24 mouse cellular contexts compared by ENCODE assay signal in the genomic region with DNA sequence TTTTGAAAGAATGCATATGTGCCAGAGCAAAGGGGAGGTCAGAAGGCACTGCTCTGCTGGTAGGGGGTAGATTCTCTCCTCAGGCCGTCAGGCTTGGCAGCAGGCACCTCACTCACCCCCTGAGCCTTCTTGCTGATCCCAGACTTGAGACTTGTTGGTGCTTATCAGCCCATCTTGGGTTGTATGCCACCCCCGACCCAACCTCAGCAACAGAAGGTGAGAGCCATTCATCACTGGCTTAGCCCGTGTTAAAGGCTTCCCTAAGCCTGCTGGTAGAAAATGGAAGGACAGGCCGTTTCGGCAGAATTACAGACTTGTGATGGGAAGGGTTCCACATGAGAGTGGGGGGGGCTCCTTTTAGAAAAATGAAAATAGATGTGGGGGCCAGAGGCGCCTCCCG.
DNase-seq lines count a peak whose midpoint lies in the region; ATAC-seq and TF ChIP-seq lines count a peak whose summit lies in the region.
"Had no signal": no experiment of that assay in that cellular context is flagged by ENCODE, and none has a peak within 500 bp of the region (broad histone marks: within the 10 kb centered on the region; RNA-seq: fewer than 3 reads in every experiment).

No protein-coding gene starts in this region.

- H3K27ac ChIP-seq in cerebellum, adult 2 months (ENCODE audit: insufficient read depth, low read length) = peak overlapping the region; percentile 91
- H3K27ac ChIP-seq in liver, embryonic 14.5 days = no peak overlapping the region
- H3K27ac ChIP-seq in liver, postnatal 0 days (ENCODE audit: low read depth) = no peak overlapping the region
- H3K27ac ChIP-seq: embryonic facial prominence, embryonic 12.5 days; embryonic facial prominence, embryonic 15.5 days; gastrocnemius, adult 2 months; hindbrain, embryonic 12.5 days had no signal

- TF ChIP-seq EP300 in liver, embryonic 14.5 days (IDR thresholded peaks at IDR 0.05; ENCODE audit: low read depth) = no peak
- TF ChIP-seq EP300 in liver, postnatal 0 days (IDR thresholded peaks at IDR 0.05; ENCODE audit: low read depth) = no peak

- 43% methylated on average over 7 of the region's 7 CpGs for WGBS in cerebellum, adult 2 months
- WGBS in liver, embryonic 14.5 days (ENCODE audit: insufficient replicate concordance) = 43% methylated on average over 7 of the region's 7 CpGs
- 62% methylated on average over 7 of the region's 7 CpGs for WGBS in liver, postnatal 0 days (ENCODE audit: insufficient replicate concordance)

- no peaks in the 10 kb centered on the region for H3K36me3 ChIP-seq in liver, embryonic 14.5 days (replicated peaks; ENCODE audit: control insufficient read depth, insufficient read depth, low read depth)
- H3K36me3 ChIP-seq in liver, postnatal 0 days (replicated peaks; ENCODE audit: insufficient read depth, low read length) = no peaks in the 10 kb centered on the region
- H3K36me3 ChIP-seq in E14TG2a.4 (ENCODE audit: insufficient read depth, low read length) = no peaks in the 10 kb centered on the region
- H3K36me3 ChIP-seq: embryonic facial prominence, embryonic 12.5 days; embryonic facial prominence, embryonic 15.5 days; G1E; hindbrain, embryonic 12.5 days had no signal

- peak in 1 of 2 experiments; percentile 49 for DNase-seq in cerebellum, adult 2 months
- DNase-seq in cerebellum, adult 11-12 months = no peak
- peak; percentile 42 to 46 for DNase-seq in cerebellum, postnatal 25 days
- no peak for DNase-seq in cerebellum, adult 8-10 months
- DNase-seq in liver, embryonic 14.5 days (ENCODE audit: low read depth in 3 of 3, low spot score in 3 of 3) = no peak
- DNase-seq in liver, postnatal 0 days = no peak
- DNase-seq in spleen, postnatal 4 days (ENCODE audit: low spot score in 2 of 2) = no peak
- DNase-seq: adrenal gland, adult 2 months; adrenal gland, postnatal 14 days; forebrain, postnatal 0 days; gastrocnemius, adult 2 months; gastrocnemius, postnatal 14 days; heart, adult 11 months had no signal

- no peaks in the 10 kb centered on the region for H3K27me3 ChIP-seq in cerebellum, adult 2 months (ENCODE audit: control insufficient read depth, insufficient read depth, low read length)
- H3K27me3 ChIP-seq in liver, embryonic 14.5 days (ENCODE audit: control insufficient read depth, insufficient read depth, low read length) = no peaks in the 10 kb centered on the region
- no peaks in the 10 kb centered on the region for H3K27me3 ChIP-seq in liver, postnatal 0 days (ENCODE audit: insufficient read depth, low read length)
- peaks cover 3% of the 10 kb centered on the region for H3K27me3 ChIP-seq in E14TG2a.4 (ENCODE audit: insufficient read depth, low read length)
- H3K27me3 ChIP-seq: embryonic facial prominence, embryonic 12.5 days; embryonic facial prominence, embryonic 15.5 days had no signal

- no peak for TF ChIP-seq POLR2A in cerebellum, adult 2 months (IDR thresholded peaks at IDR 0.05; ENCODE audit: borderline replicate concordance, insufficient read depth, low read length)

- H3K4me1 ChIP-seq in cerebellum, adult 2 months (ENCODE audit: control insufficient read depth, insufficient read depth, low read length) = peaks cover 59% of the 10 kb centered on the region
- peaks cover 4 to 9% of the 10 kb centered on the region in 2 experiments; a peak in 3 of 4 replicates for H3K4me1 ChIP-seq in liver, embryonic 14.5 days (replicated peaks; ENCODE audit: control insufficient read depth in 2 of 2, insufficient read depth in 2 of 2, low read length in 1 of 2)
- H3K4me1 ChIP-seq in liver, postnatal 0 days (ENCODE audit: insufficient read depth) = no peaks in the 10 kb centered on the region
- H3K4me1 ChIP-seq in E14TG2a.4 (replicated peaks; ENCODE audit: low read depth, low read length) = peaks cover 41% of the 10 kb centered on the region

- TF ChIP-seq CTCF in cerebellum, adult 2 months (IDR thresholded peaks at IDR 0.05; ENCODE audit: borderline replicate concordance, insufficient read depth, low read depth, low read length) = peak; percentile 4; the same call in 1 of the 2 replicates
- TF ChIP-seq CTCF in liver, embryonic 14.5 days (IDR thresholded peaks at IDR 0.05; ENCODE audit: low read depth) = 0 out of 2 replicates have a peak, but pooled peaks have one; percentile 9
- TF ChIP-seq CTCF in liver, postnatal 0 days (IDR thresholded peaks at IDR 0.05; ENCODE audit: low read depth) = no peak
- peak; percentile 22; the same call in 1 of the 2 replicates for TF ChIP-seq CTCF in E14TG2a.4 (conservative IDR thresholded peaks at IDR 0.05; ENCODE audit: low read length)

- H3K4me2 ChIP-seq in liver, embryonic 14.5 days (ENCODE audit: low read depth) = no peak overlapping the region
- no peak overlapping the region for H3K4me2 ChIP-seq in liver, postnatal 0 days (ENCODE audit: low read depth, low read length)
- H3K4me2 ChIP-seq: embryonic facial prominence, embryonic 12.5 days; embryonic facial prominence, embryonic 15.5 days; heart, embryonic 11.5 days; hindbrain, embryonic 12.5 days had no signal

- H3K4me3 ChIP-seq in cerebellum, adult 2 months (replicated peaks; ENCODE audit: insufficient read depth, low read depth, low read length) = no peak overlapping the region
- H3K4me3 ChIP-seq in liver, embryonic 14.5 days (ENCODE audit: insufficient read depth in 1 of 2, low read depth in 2 of 2, low read length in 2 of 2) = no peak overlapping the region
- H3K4me3 ChIP-seq in liver, postnatal 0 days (ENCODE audit: low read depth, low read length) = no peak overlapping the region
- H3K4me3 ChIP-seq in E14TG2a.4 (replicated peaks; ENCODE audit: low read length) = no peak overlapping the region
- H3K4me3 ChIP-seq: embryonic facial prominence, embryonic 12.5 days; embryonic facial prominence, embryonic 15.5 days; gastrocnemius, adult 2 months; hindbrain, embryonic 12.5 days had no signal

- H3K9ac ChIP-seq in liver, embryonic 14.5 days (replicated peaks) = no peak overlapping the region
- no peak overlapping the region for H3K9ac ChIP-seq in liver, postnatal 0 days (replicated peaks)
- H3K9ac ChIP-seq: embryonic facial prominence, embryonic 12.5 days; embryonic facial prominence, embryonic 15.5 days; forebrain, postnatal 0 days; hindbrain, embryonic 12.5 days had no signal

- H3K9me3 ChIP-seq in liver, embryonic 14.5 days (ENCODE audit: control insufficient read depth, low read length) = no peaks in the 10 kb centered on the region
- H3K9me3 ChIP-seq in liver, postnatal 0 days (ENCODE audit: low read length) = no peaks in the 10 kb centered on the region
- H3K9me3 ChIP-seq in E14TG2a.4 (ENCODE audit: low read length) = no peaks in the 10 kb centered on the region
- H3K9me3 ChIP-seq: embryonic facial prominence, embryonic 12.5 days; embryonic facial prominence, embryonic 15.5 days; hindbrain, embryonic 12.5 days had no signal

- ATAC-seq in liver, embryonic 14.5 days (ENCODE audit: insufficient read depth) = no peak
- no peak for ATAC-seq in liver, postnatal 0 days
- ATAC-seq: forebrain, embryonic 14.5 days; forebrain, postnatal 0 days; hindbrain, embryonic 16.5 days; inflammation-experienced regulatory T-cells, adult 6 months; intestine, embryonic 16.5 days; Patski had no signal

Comparison
In these comparisons a context has a peak if more than half of its experiments do, and no peak if none do; other contexts are left out.
1. DNase-seq: peak in cerebellum, postnatal 25 days (2 of 2); none in cerebellum, adult 11-12 months (single experiment), cerebellum, adult 8-10 months (single experiment), liver, embryonic 14.5 days (0 of 3), liver, postnatal 0 days (single experiment) and spleen, postnatal 4 days (0 of 2).